Mouse (Mus musculus): ENCODE data around the gene Fzd5. TPM values are rescaled to one million over a fixed set of nuclear protein-coding genes. Genes with fewer than 3 reads are reported as not detected.

Gene Fzd5
- polyA plus RNA-seq, 1 experiment from 2014 or later: 0.28 TPM

GRCm38 (mm10) chr1:64744616-64745015 is 7.1 kb upstream of the Fzd5 start:
- ATAC-seq (ENCODE audit: low FRiP score, low read depth): no peak
- Histone ChIP-seq H3K27ac (no peak overlapping the region), H3K9me3 (no peaks in the 10 kb centered on the region), H3K4me3 (no peak overlapping the region), H3K4me2 (replicated peaks) (no peak overlapping the region), H3K36me3 (no peaks in the 10 kb centered on the region), H3K27me3 (replicated peaks) (no peaks in the 10 kb centered on the region), H3K9ac (no peak overlapping the region), H3K4me1 (no peaks in the 10 kb centered on the region)

- no peak for ATAC-seq (ENCODE audit: low FRiP score, low read depth)
- Histone ChIP-seq H3K36me3 (no peaks in the 10 kb centered on the region), H3K4me2 (replicated peaks) (no peak overlapping the region), H3K4me1 (peaks cover 8% of the 10 kb centered on the region; the same call in 1 of the 2 replicates), H3K27ac (no peak overlapping the region), H3K4me3 (no peak overlapping the region), H3K9ac (no peak overlapping the region), H3K9me3 (no peaks in the 10 kb centered on the region), H3K27me3 (replicated peaks) (no peaks in the 10 kb centered on the region; the same call in 1 of the 2 replicates)
- WGBS: 91% methylated on average over 18 of the region's 18 CpGs
These were observed 5.3 kb upstream of the Fzd5 start for GRCm38 (mm10) chr1:64742741-64743408.

- Histone ChIP-seq H3K4me1 (peaks cover 38% of the 10 kb centered on the region), H3K4me2 (replicated peaks) (peak overlapping the region; percentile 98), H3K27ac (no peak overlapping the region), H3K9me3 (no peaks in the 10 kb centered on the region), H3K36me3 (no peaks in the 10 kb centered on the region), H3K4me3 (peak overlapping the region; percentile 60; the same call in 1 of the 2 replicates), H3K9ac (no peak overlapping the region), H3K27me3 (replicated peaks) (peaks cover 36% of the 10 kb centered on the region)
- ATAC-seq (ENCODE audit: low FRiP score, low read depth): no peak
- WGBS: under 1% methylated on average over 14 of the region's 14 CpGs
These were observed 1.1 kb upstream of the Fzd5 start for GRCm38 (mm10) chr1:64738661-64739082.

GRCm38 (mm10) chr1:64738180-64738555 is 617 bp upstream of the Fzd5 start:
- Histone ChIP-seq H3K4me3 (peak overlapping the region; percentile 60), H3K4me1 (peaks cover 38% of the 10 kb centered on the region), H3K36me3 (no peaks in the 10 kb centered on the region), H3K27ac (no peak overlapping the region), H3K27me3 (replicated peaks) (peaks cover 40% of the 10 kb centered on the region), H3K9ac (no peak overlapping the region), H3K4me2 (replicated peaks) (peak overlapping the region; percentile 98), H3K9me3 (no peaks in the 10 kb centered on the region)
- WGBS: under 1% methylated on average over 11 of the region's 11 CpGs
- ATAC-seq (ENCODE audit: low FRiP score, low read depth): no peak; the same call in 1 of the 2 replicates

GRCm38 (mm10) chr1:64736681-64737501 is 660 bp downstream of the Fzd5 start:
- Histone ChIP-seq H3K9ac (peak overlapping the region; percentile 60), H3K27ac (no peak overlapping the region), H3K4me2 (replicated peaks) (peak overlapping the region; percentile 98), H3K4me3 (peak overlapping the region; percentile 60), H3K36me3 (no peaks in the 10 kb centered on the region), H3K9me3 (no peaks in the 10 kb centered on the region), H3K27me3 (replicated peaks) (peaks cover 52% of the 10 kb centered on the region), H3K4me1 (peaks cover 38% of the 10 kb centered on the region)
- WGBS: under 1% methylated on average over 56 of the region's 56 CpGs
- no peak; the same call in 1 of the 2 replicates for ATAC-seq (ENCODE audit: low FRiP score, low read depth)

- no peaks in the 10 kb centered on the region for H3K36me3 ChIP-seq
- no peak overlapping the region for H3K27ac ChIP-seq
- H3K4me2 ChIP-seq (replicated peaks): peak overlapping the region; percentile 98
- WGBS: 9% methylated on average over 75 of the region's 75 CpGs
- peaks cover 58% of the 10 kb centered on the region for H3K27me3 ChIP-seq (replicated peaks)
- peak overlapping the region; percentile 27; the same call in 1 of the 2 replicates for H3K9ac ChIP-seq
- H3K4me3 ChIP-seq: peak overlapping the region; percentile 60
- no peaks in the 10 kb centered on the region for H3K9me3 ChIP-seq
- ATAC-seq (ENCODE audit: low FRiP score, low read depth): peak; percentile 5; the same call in 1 of the 2 replicates
- H3K4me1 ChIP-seq: peaks cover 38% of the 10 kb centered on the region
These were observed 1.5 kb downstream of the Fzd5 start for GRCm38 (mm10) chr1:64735781-64736680.

- peaks cover 58% of the 10 kb centered on the region for H3K27me3 ChIP-seq (replicated peaks)
- H3K9me3 ChIP-seq: no peaks in the 10 kb centered on the region
- no peak overlapping the region for H3K27ac ChIP-seq
- H3K4me3 ChIP-seq: peak overlapping the region; percentile 28
- H3K36me3 ChIP-seq: no peaks in the 10 kb centered on the region
- 40% methylated on average over 58 of the region's 58 CpGs for WGBS
- peak overlapping the region; percentile 98 for H3K4me2 ChIP-seq (replicated peaks)
- H3K4me1 ChIP-seq: peaks cover 38% of the 10 kb centered on the region
- no peak for ATAC-seq (ENCODE audit: low FRiP score, low read depth)
- no peak overlapping the region for H3K9ac ChIP-seq
These were observed 2.5 kb downstream of the Fzd5 start for GRCm38 (mm10) chr1:64734771-64735750.

- Histone ChIP-seq H3K4me3 (no peak overlapping the region), H3K4me2 (replicated peaks) (peak overlapping the region; percentile 22), H3K27me3 (replicated peaks) (peaks cover 58% of the 10 kb centered on the region), H3K9me3 (no peaks in the 10 kb centered on the region), H3K4me1 (peaks cover 35% of the 10 kb centered on the region), H3K9ac (no peak overlapping the region), H3K27ac (no peak overlapping the region), H3K36me3 (no peaks in the 10 kb centered on the region)
- ATAC-seq (ENCODE audit: low FRiP score, low read depth): no peak
- WGBS: 9% methylated on average over 11 of the region's 11 CpGs
These were observed 3.9 kb downstream of the Fzd5 start for GRCm38 (mm10) chr1:64733453-64734245.

- Histone ChIP-seq H3K9ac (no peak overlapping the region), H3K4me1 (peaks cover 30% of the 10 kb centered on the region), H3K27ac (no peak overlapping the region), H3K27me3 (replicated peaks) (peaks cover 58% of the 10 kb centered on the region), H3K9me3 (no peaks in the 10 kb centered on the region), H3K4me2 (replicated peaks) (no peak overlapping the region), H3K36me3 (no peaks in the 10 kb centered on the region), H3K4me3 (no peak overlapping the region)
- 41% methylated on average over 7 of the region's 7 CpGs for WGBS
- no peak for ATAC-seq (ENCODE audit: low FRiP score, low read depth)
These were observed 4.8 kb downstream of the Fzd5 start for GRCm38 (mm10) chr1:64732637-64733200.

GRCm38 (mm10) chr1:64732161-64732560 is 5.4 kb downstream of the Fzd5 start:
- peaks cover 57% of the 10 kb centered on the region for H3K27me3 ChIP-seq (replicated peaks)
- H3K9me3 ChIP-seq: no peaks in the 10 kb centered on the region
- H3K4me1 ChIP-seq: peaks cover 27% of the 10 kb centered on the region
- no peak for ATAC-seq (ENCODE audit: low FRiP score, low read depth)
- no peaks in the 10 kb centered on the region for H3K36me3 ChIP-seq
- H3K9ac ChIP-seq: no peak overlapping the region
- H3K4me3 ChIP-seq: no peak overlapping the region
- 33% methylated on average over 10 of the region's 10 CpGs for WGBS
- no peak overlapping the region for H3K27ac ChIP-seq
- no peak overlapping the region for H3K4me2 ChIP-seq (replicated peaks)
